Mouse (Mus musculus): ENCODE results near the gene Trim14. TPM values are rescaled to one million over a fixed set of nuclear protein-coding genes. Genes with fewer than 3 reads are reported as not detected.
A peak's percentile ranks its signal among the peaks of the same experiment; 100 is the strongest.

Trim14 gene
- total and polyA plus RNA-seq, 3 experiments, result 11.6 to 35.4 (median 26.5) TPM

DNA sequence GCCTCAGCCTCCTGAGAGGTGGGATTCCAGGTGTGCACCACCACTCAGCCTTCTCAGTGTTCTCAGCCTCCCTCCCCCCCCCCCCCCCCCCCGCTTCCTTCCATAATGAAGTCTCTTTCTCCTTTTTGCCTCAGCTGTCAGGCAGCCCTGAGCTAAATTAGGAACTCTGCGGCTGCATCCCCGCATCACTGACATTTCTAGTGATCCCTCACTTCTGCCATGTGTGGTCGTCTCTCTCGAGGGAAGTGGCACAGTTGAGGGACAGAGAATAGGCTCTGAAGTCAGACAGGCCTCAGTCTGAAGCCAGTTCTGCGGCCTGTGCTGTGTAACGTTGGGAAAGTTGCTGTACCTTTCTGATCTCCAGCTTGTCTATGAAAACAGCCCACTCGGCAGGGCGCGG lies 14.0 kb upstream of the Trim14 start:
- Histone ChIP-seq H3K9ac (ENCODE audit: insufficient read depth, low read depth) (no peak overlapping the region), H3K9me3 (replicated peaks; ENCODE audit: low read length) (no peaks in the 10 kb centered on the region), H3K27ac (ENCODE audit: insufficient read depth, low read depth) (no peak overlapping the region), H3K36me3 (replicated peaks in 1 of 2; ENCODE audit: control insufficient read depth in 1 of 2, insufficient read depth in 1 of 2, low read length in 1 of 2) (peaks cover 62 to 78% of the 10 kb centered on the region in 2 experiments), H3K79me2 (replicated peaks; ENCODE audit: control insufficient read depth, extremely low read depth, insufficient read depth, poor library complexity, severe bottlenecking) (peaks cover 8% of the 10 kb centered on the region), H3K4me3 (replicated peaks in 1 of 3; ENCODE audit: low read depth in 2 of 3, low read length in 2 of 3, poor library complexity in 1 of 3) (no peak overlapping the region), H3K4me1 (ENCODE audit: control insufficient read depth in 1 of 2, insufficient read depth in 2 of 2) (peaks cover 42 to 97% of the 10 kb centered on the region in 2 experiments), H3K27me3 (replicated peaks) (no peaks in the 10 kb centered on the region), H3K4me2 (ENCODE audit: insufficient read depth, low read depth, poor library complexity, severe bottlenecking) (no peak overlapping the region)
- dilution Hi-C loops (cut with MboI; ENCODE audit: extremely low pct_ligation_motif_present, extremely low pct_unique_long_range_greater_than_20kb, low sequenced_read_pairs), result no loop called here
- in situ Hi-C loops (cut with MboI; ENCODE audit: low pct_ligation_motif_present, low pct_unique_long_range_greater_than_20kb, low sequenced_read_pairs), result loop anchor here (5.0 kb wide), 1 partner anchor 37 kb away; no protein-coding TSS in a partner anchor
- TF ChIP-seq MEF2A (IDR thresholded peaks at IDR 0.05; ENCODE audit: borderline replicate concordance, low read depth, low read length) (peak; percentile 19; the same call in 1 of the 2 replicates), IRF4 (IDR thresholded peaks at IDR 0.05; ENCODE audit: low read depth, low read length) (no peak)
- no peak for DNase-seq (ENCODE audit: extremely low read depth)

DNA sequence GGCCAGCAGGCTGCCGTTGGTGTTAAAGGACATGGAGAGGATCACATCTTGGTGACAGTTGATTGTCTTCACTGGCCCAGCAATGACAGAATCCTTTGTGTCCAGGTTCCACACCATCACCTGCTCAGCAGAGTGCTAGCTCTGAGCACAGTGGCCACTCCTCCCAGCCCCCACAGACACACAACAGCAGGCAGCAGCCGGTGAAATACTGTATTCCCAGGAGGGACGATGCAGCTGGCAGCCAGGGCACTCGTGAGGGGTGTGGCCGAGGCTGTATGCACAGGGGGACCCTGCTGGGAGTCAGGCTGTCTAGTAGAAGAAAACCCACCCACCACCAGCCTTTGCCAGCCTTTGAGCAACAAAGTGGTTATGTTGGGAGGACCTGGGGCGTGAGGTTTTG lies 10.8 kb upstream of the Trim14 start:
- dilution Hi-C loops (cut with MboI; ENCODE audit: extremely low pct_ligation_motif_present, extremely low pct_unique_long_range_greater_than_20kb, low sequenced_read_pairs), result no loop called here
- peak overlapping the region; percentile 22; the same call in 1 of the 2 replicates for H3K27ac ChIP-seq (ENCODE audit: insufficient read depth, low read depth)
- H3K27me3 ChIP-seq (replicated peaks), result no peaks in the 10 kb centered on the region
- TF ChIP-seq ETS1 (conservative IDR thresholded peaks at IDR 0.05; ENCODE audit: low read depth, low read length) (peak; percentile 76), USF1 (IDR thresholded peaks at IDR 0.05; ENCODE audit: low read depth, low read length) (no peak), POLR2A (IDR thresholded peaks at IDR 0.05; ENCODE audit: low read depth, low read length) (no peak), MXI1 (IDR thresholded peaks at IDR 0.05; ENCODE audit: low read depth, low read length) (0 out of 2 replicates have a peak, but pooled peaks have one; percentile 36), KAT2A (IDR thresholded peaks at IDR 0.05; ENCODE audit: insufficient replicate concordance, low read length) (0 out of 2 replicates have a peak, but pooled peaks have one; percentile 48), POLR2AphosphoS2 (IDR thresholded peaks at IDR 0.05; ENCODE audit: low read depth, low read length) (no peak), ZKSCAN1 (IDR thresholded peaks at IDR 0.05; ENCODE audit: borderline replicate concordance, low read depth, low read length) (no peak), MYC (IDR thresholded peaks at IDR 0.05; ENCODE audit: low read depth, low read length) (no peak), NELFE (IDR thresholded peaks at IDR 0.05; ENCODE audit: low read depth, low read length) (no peak), GABPA (IDR thresholded peaks at IDR 0.05; ENCODE audit: insufficient replicate concordance, low read depth, low read length) (no peak), CHD1 (IDR thresholded peaks at IDR 0.05; ENCODE audit: low read depth, low read length) (no peak), CTCF (conservative IDR thresholded peaks at IDR 0.05 in 1 of 2, IDR thresholded peaks at IDR 0.05 in 1 of 2; ENCODE audit: low read depth in 2 of 2, low read length in 2 of 2) (no peak), MAX (IDR thresholded peaks at IDR 0.05; ENCODE audit: low read length) (0 out of 2 replicates have a peak, but pooled peaks have one; percentile 32), CHD2 (IDR thresholded peaks at IDR 0.05; ENCODE audit: low read length) (peak; percentile 77; the same call in 1 of the 2 replicates), IRF4 (IDR thresholded peaks at IDR 0.05; ENCODE audit: low read depth, low read length) (no peak), SIN3A (IDR thresholded peaks at IDR 0.05; ENCODE audit: low read length) (peak; percentile 79), UBTF (IDR thresholded peaks at IDR 0.05; ENCODE audit: low read depth, low read length) (no peak), BHLHE40 (IDR thresholded peaks at IDR 0.05; ENCODE audit: low read depth, low read length) (peak; percentile 87), MAZ (IDR thresholded peaks at IDR 0.05; ENCODE audit: low read depth, low read length) (no peak), JUN (IDR thresholded peaks at IDR 0.05; ENCODE audit: insufficient read depth, low read depth, low read length) (no peak), MAFK (IDR thresholded peaks at IDR 0.05; ENCODE audit: insufficient replicate concordance, low read length) (0 out of 2 replicates have a peak, but pooled peaks have one; percentile 12), ZMIZ1 (IDR thresholded peaks at IDR 0.05; ENCODE audit: low read depth, low read length) (no peak), MEF2A (IDR thresholded peaks at IDR 0.05; ENCODE audit: borderline replicate concordance, low read depth, low read length) (no peak; the same call in 1 of the 2 replicates), RAD21 (IDR thresholded peaks at IDR 0.05; ENCODE audit: low read depth, low read length) (no peak; the same call in 1 of the 2 replicates), TBP (conservative IDR thresholded peaks at IDR 0.05; ENCODE audit: low read depth, low read length) (no peak), ELF1 (IDR thresholded peaks at IDR 0.05; ENCODE audit: low read depth, low read length) (no peak), TCF12 (IDR thresholded peaks at IDR 0.05; ENCODE audit: low read depth, low read length) (peak; percentile 82), HCFC1 (IDR thresholded peaks at IDR 0.05; ENCODE audit: low read depth, low read length) (no peak), E2F4 (IDR thresholded peaks at IDR 0.05; ENCODE audit: insufficient replicate concordance, low read depth, low read length) (no peak), JUND (conservative IDR thresholded peaks at IDR 0.05; ENCODE audit: low read depth, low read length) (no peak), PAX5 (IDR thresholded peaks at IDR 0.05; ENCODE audit: low read length) (no peak), ZC3H11A (IDR thresholded peaks at IDR 0.05; ENCODE audit: low read depth, low read length) (no peak)

More for the DNA sequence above, 10.8 kb upstream of the Trim14 start:
- H3K36me3 ChIP-seq (replicated peaks in 1 of 2; ENCODE audit: control insufficient read depth in 1 of 2, insufficient read depth in 1 of 2, low read length in 1 of 2), result peaks cover 75 to 81% of the 10 kb centered on the region in 2 experiments
- peak overlapping the region in 1 of 3 experiments; percentile 35 for H3K4me3 ChIP-seq (replicated peaks in 1 of 3; ENCODE audit: low read depth in 2 of 3, low read length in 2 of 3, poor library complexity in 1 of 3)
- no peak overlapping the region for H3K4me2 ChIP-seq (ENCODE audit: insufficient read depth, low read depth, poor library complexity, severe bottlenecking)
- H3K9ac ChIP-seq (ENCODE audit: insufficient read depth, low read depth), result no peak overlapping the region
- H3K4me1 ChIP-seq (ENCODE audit: control insufficient read depth in 1 of 2, insufficient read depth in 2 of 2), result peaks cover 26 to 78% of the 10 kb centered on the region in 2 experiments
- in situ Hi-C loops (cut with MboI; ENCODE audit: low pct_ligation_motif_present, low pct_unique_long_range_greater_than_20kb, low sequenced_read_pairs), result loop anchor here (5.0 kb wide), 1 partner anchor 41 kb away; no protein-coding TSS in a partner anchor
- DNase-seq (ENCODE audit: extremely low read depth), result peak; percentile 63
- H3K9me3 ChIP-seq (replicated peaks; ENCODE audit: low read length), result no peaks in the 10 kb centered on the region
- 0 out of 2 replicates have a peak, but pooled peaks cover 2% of the 10 kb centered on the region for H3K79me2 ChIP-seq (replicated peaks; ENCODE audit: control insufficient read depth, extremely low read depth, insufficient read depth, poor library complexity, severe bottlenecking)

All from CH12.LX (cell line).